Mouse (Mus musculus): ENCODE measurements at regions not wholly inside any gene's neighbourhood (a gene's known extent, or its start where the extent isn't known, plus 50 kb on each side); places are given as distances from the start of the nearest gene placed in this dataset.

- Histone ChIP-seq H3K4me1 (ENCODE audit: control insufficient read depth, insufficient read depth, low read length) (no peaks in the 10 kb centered on the region), H3K79me2 (ENCODE audit: control insufficient read depth, insufficient read depth, low read length) (no peaks in the 10 kb centered on the region), H3K9ac (ENCODE audit: low read depth, low read length) (no peak overlapping the region), H3K27ac (replicated peaks; ENCODE audit: insufficient read depth, low read depth, low read length) (no peak overlapping the region), H3K4me3 (ENCODE audit: insufficient read depth, low read depth, low read length) (no peak overlapping the region), H3K36me3 (ENCODE audit: control insufficient read depth, insufficient read depth, low read length) (no peaks in the 10 kb centered on the region), H3K27me3 (ENCODE audit: control insufficient read depth, insufficient read depth, low read length) (no peaks in the 10 kb centered on the region)
- 81% methylated on average over 5 of the region's 5 CpGs for WGBS
- no peak for DNase-seq (ENCODE audit: extremely low read depth, low read depth, low spot score)
- TF ChIP-seq POLR2A (IDR thresholded peaks at IDR 0.05; ENCODE audit: extremely low read depth, insufficient read depth, low read length) (no peak), CTCF (IDR thresholded peaks at IDR 0.05; ENCODE audit: low read depth, low read length) (no peak)
Measured at GRCm38 (mm10) chr11:63276641-63277040, 147.9 kb downstream of the Pmp22 start.

- H3K27me3 ChIP-seq (ENCODE audit: control insufficient read depth, insufficient read depth, low read length) = no peaks in the 10 kb centered on the region; the same call in 1 of the 2 replicates
- no peak for DNase-seq (ENCODE audit: extremely low read depth, low read depth, low spot score)
- TF ChIP-seq POLR2A (IDR thresholded peaks at IDR 0.05; ENCODE audit: extremely low read depth, insufficient read depth, low read length) (no peak), CTCF (IDR thresholded peaks at IDR 0.05; ENCODE audit: low read depth, low read length) (no peak)
- H3K79me2 ChIP-seq (ENCODE audit: control insufficient read depth, insufficient read depth, low read length) = no peaks in the 10 kb centered on the region
- no peak overlapping the region for H3K9ac ChIP-seq (ENCODE audit: low read depth, low read length)
- H3K4me1 ChIP-seq (ENCODE audit: control insufficient read depth, insufficient read depth, low read length) = no peaks in the 10 kb centered on the region
- H3K4me3 ChIP-seq (ENCODE audit: insufficient read depth, low read depth, low read length) = no peak overlapping the region
- no peak overlapping the region for H3K27ac ChIP-seq (replicated peaks; ENCODE audit: insufficient read depth, low read depth, low read length)
- no peaks in the 10 kb centered on the region for H3K36me3 ChIP-seq (ENCODE audit: control insufficient read depth, insufficient read depth, low read length)
- WGBS = 91% methylated on average over 5 of the region's 5 CpGs
Measured at GRCm38 (mm10) chr11:63281839-63282238, 153.1 kb downstream of the Pmp22 start.

GRCm38 (mm10) chr11:63282541-63282940, 153.8 kb downstream of the Pmp22 start:
- TF ChIP-seq POLR2A (IDR thresholded peaks at IDR 0.05; ENCODE audit: extremely low read depth, insufficient read depth, low read length) (no peak), CTCF (IDR thresholded peaks at IDR 0.05; ENCODE audit: low read depth, low read length) (no peak)
- peak; percentile 37 for DNase-seq (ENCODE audit: extremely low read depth, low read depth, low spot score)
- H3K27ac ChIP-seq (replicated peaks; ENCODE audit: insufficient read depth, low read depth, low read length) = no peak overlapping the region

GRCm38 (mm10) chr11:63286026-63286425, 157.2 kb downstream of the Pmp22 start:
- Histone ChIP-seq H3K36me3 (ENCODE audit: control insufficient read depth, insufficient read depth, low read length) (no peaks in the 10 kb centered on the region), H3K4me3 (ENCODE audit: insufficient read depth, low read depth, low read length) (no peak overlapping the region), H3K27me3 (ENCODE audit: control insufficient read depth, insufficient read depth, low read length) (no peaks in the 10 kb centered on the region; the same call in 1 of the 2 replicates), H3K4me1 (ENCODE audit: control insufficient read depth, insufficient read depth, low read length) (no peaks in the 10 kb centered on the region), H3K9ac (ENCODE audit: low read depth, low read length) (no peak overlapping the region), H3K79me2 (ENCODE audit: control insufficient read depth, insufficient read depth, low read length) (no peaks in the 10 kb centered on the region), H3K27ac (replicated peaks; ENCODE audit: insufficient read depth, low read depth, low read length) (no peak overlapping the region)
- TF ChIP-seq CTCF (IDR thresholded peaks at IDR 0.05; ENCODE audit: low read depth, low read length) (no peak), POLR2A (IDR thresholded peaks at IDR 0.05; ENCODE audit: extremely low read depth, insufficient read depth, low read length) (no peak)
- no peak for DNase-seq (ENCODE audit: extremely low read depth, low read depth, low spot score)
- WGBS = 88% methylated on average over 2 of the region's 2 CpGs

More at GRCm38 (mm10) chr11:63282541-63282940, 153.8 kb downstream of the Pmp22 start:
- 77% methylated on average over 10 of the region's 10 CpGs for WGBS
- H3K36me3 ChIP-seq (ENCODE audit: control insufficient read depth, insufficient read depth, low read length) = no peaks in the 10 kb centered on the region
- no peaks in the 10 kb centered on the region; the same call in 1 of the 2 replicates for H3K27me3 ChIP-seq (ENCODE audit: control insufficient read depth, insufficient read depth, low read length)
- H3K4me3 ChIP-seq (ENCODE audit: insufficient read depth, low read depth, low read length) = no peak overlapping the region
- no peak overlapping the region for H3K9ac ChIP-seq (ENCODE audit: low read depth, low read length)
- H3K4me1 ChIP-seq (ENCODE audit: control insufficient read depth, insufficient read depth, low read length) = no peaks in the 10 kb centered on the region
- no peaks in the 10 kb centered on the region for H3K79me2 ChIP-seq (ENCODE audit: control insufficient read depth, insufficient read depth, low read length)

- Histone ChIP-seq H3K27ac (replicated peaks; ENCODE audit: insufficient read depth, low read depth, low read length) (no peak overlapping the region), H3K4me1 (ENCODE audit: control insufficient read depth, insufficient read depth, low read length) (no peaks in the 10 kb centered on the region), H3K27me3 (ENCODE audit: control insufficient read depth, insufficient read depth, low read length) (no peaks in the 10 kb centered on the region; the same call in 1 of the 2 replicates), H3K9ac (ENCODE audit: low read depth, low read length) (no peak overlapping the region), H3K79me2 (ENCODE audit: control insufficient read depth, insufficient read depth, low read length) (no peaks in the 10 kb centered on the region), H3K4me3 (ENCODE audit: insufficient read depth, low read depth, low read length) (no peak overlapping the region), H3K36me3 (ENCODE audit: control insufficient read depth, insufficient read depth, low read length) (no peaks in the 10 kb centered on the region)
- TF ChIP-seq POLR2A (IDR thresholded peaks at IDR 0.05; ENCODE audit: extremely low read depth, insufficient read depth, low read length) (no peak), CTCF (IDR thresholded peaks at IDR 0.05; ENCODE audit: low read depth, low read length) (no peak)
- 92% methylated on average over 2 of the region's 2 CpGs for WGBS
- DNase-seq (ENCODE audit: extremely low read depth, low read depth, low spot score) = no peak
Measured at GRCm38 (mm10) chr11:63287766-63288165, 159.0 kb downstream of the Pmp22 start.

GRCm38 (mm10) chr11:63290618-63291017, 161.8 kb downstream of the Pmp22 start:
- Histone ChIP-seq H3K4me1 (ENCODE audit: control insufficient read depth, insufficient read depth, low read length) (no peaks in the 10 kb centered on the region), H3K79me2 (ENCODE audit: control insufficient read depth, insufficient read depth, low read length) (no peaks in the 10 kb centered on the region), H3K27me3 (ENCODE audit: control insufficient read depth, insufficient read depth, low read length) (no peaks in the 10 kb centered on the region), H3K27ac (replicated peaks; ENCODE audit: insufficient read depth, low read depth, low read length) (no peak overlapping the region), H3K36me3 (ENCODE audit: control insufficient read depth, insufficient read depth, low read length) (no peaks in the 10 kb centered on the region), H3K4me3 (ENCODE audit: insufficient read depth, low read depth, low read length) (no peak overlapping the region), H3K9ac (ENCODE audit: low read depth, low read length) (no peak overlapping the region)
- WGBS = 94% methylated on average over 13 of the region's 13 CpGs
- DNase-seq (ENCODE audit: extremely low read depth, low read depth, low spot score) = no peak
- TF ChIP-seq POLR2A (IDR thresholded peaks at IDR 0.05; ENCODE audit: extremely low read depth, insufficient read depth, low read length) (no peak), CTCF (IDR thresholded peaks at IDR 0.05; ENCODE audit: low read depth, low read length) (no peak)
